Mouse (Mus musculus) liver, adult 2 months (tissue): ENCODE data around the gene Dpm3. TPM values are rescaled to one million over a fixed set of nuclear protein-coding genes. Genes with fewer than 3 reads are reported as not detected.

Experiments used
- DNase-seq: peaks from one replicate; pipeline ENCODE4 v3.0.0-alpha.2; 2011; ENCODE audit warnings: low read depth, low spot score; ENCODE audit errors: extremely low read depth
- H3K27ac ChIP-seq: fragments of 200-500 bp; replicated peaks from 2 replicates; pipeline ENCODE4 v1.5.1; 2012; ENCODE audit warnings: low read depth, mild to moderate bottlenecking, control low read depth, inconsistent platforms, low read length; ENCODE audit not compliant: insufficient read depth
- H3K27me3 ChIP-seq: fragments of 200-500 bp; 2 replicates; pipeline ENCODE4 v1.6.1; 2012; ENCODE audit warnings: mild to moderate bottlenecking, moderate library complexity, low read length, inconsistent platforms; ENCODE audit not compliant: control insufficient read depth, insufficient read depth
- H3K36me3 ChIP-seq: fragments of 200-500 bp; 2 replicates; pipeline ENCODE4 v1.6.1; 2012; ENCODE audit warnings: low read length, inconsistent platforms; ENCODE audit not compliant: control insufficient read depth, insufficient read depth
- H3K4me1 ChIP-seq: fragments of 200-500 bp; 2 replicates; pipeline ENCODE4 v1.6.1; 2011; ENCODE audit warnings: low read length; ENCODE audit not compliant: control insufficient read depth, insufficient read depth
- H3K4me3 ChIP-seq: fragments of 200-500 bp; 2 replicates; pipeline ENCODE4 v1.5.1; 2011; ENCODE audit warnings: low read depth, mild to moderate bottlenecking, control low read depth, low read length, moderate library complexity; ENCODE audit not compliant: insufficient read depth
- H3K79me2 ChIP-seq: fragments of 200-500 bp; 2 replicates; pipeline ENCODE4 v1.6.1; 2012; ENCODE audit warnings: inconsistent platforms, mild to moderate bottlenecking, low read length, moderate library complexity; ENCODE audit not compliant: control insufficient read depth, insufficient read depth
- H3K9ac ChIP-seq: fragments of 200-500 bp; 2 replicates; pipeline ENCODE4 v1.6.1; 2012; ENCODE audit warnings: low read depth, mild to moderate bottlenecking, control low read depth, inconsistent platforms, low read length
- CTCF ChIP-seq: fragments of 200-500 bp; IDR thresholded peaks from 2 replicates; pipeline ENCODE4 v1.5.1; 2011; ENCODE audit warnings: low read depth, low read length, control low read depth
- POLR2A ChIP-seq: fragments of 200-500 bp; IDR thresholded peaks from 2 replicates; pipeline ENCODE4 v1.6.1; 2011; ENCODE audit warnings: low read length, control low read depth; ENCODE audit not compliant: insufficient read depth; ENCODE audit errors: extremely low read depth
- WGBS: fragments of 180-500 bp; shearing (Covaris S2); methylation state at CpG from one replicate; pipeline ENCODE4 v1.1.7; 2018; 5-methylcytosine and 5-hydroxymethylcytosine counted together
- polyA plus RNA-seq: library from polyadenylated mRNA; depleted of rRNA; stranded (reverse); fragments of >200 nt; gene quantifications from 2 replicates; pipeline ENCODE4 v1.2.3, GENCODE M21; 2012; rRNA removed
- total RNA-seq: library from RNA; depleted of rRNA; stranded (reverse); fragments of >200 nt; gene quantifications from 2 replicates; pipeline ENCODE4 v1.2.3, GENCODE M21; 2014; rRNA removed

Gene Dpm3
- total and polyA plus RNA-seq, 2 experiments, result 102 to 245 TPM

DNA sequence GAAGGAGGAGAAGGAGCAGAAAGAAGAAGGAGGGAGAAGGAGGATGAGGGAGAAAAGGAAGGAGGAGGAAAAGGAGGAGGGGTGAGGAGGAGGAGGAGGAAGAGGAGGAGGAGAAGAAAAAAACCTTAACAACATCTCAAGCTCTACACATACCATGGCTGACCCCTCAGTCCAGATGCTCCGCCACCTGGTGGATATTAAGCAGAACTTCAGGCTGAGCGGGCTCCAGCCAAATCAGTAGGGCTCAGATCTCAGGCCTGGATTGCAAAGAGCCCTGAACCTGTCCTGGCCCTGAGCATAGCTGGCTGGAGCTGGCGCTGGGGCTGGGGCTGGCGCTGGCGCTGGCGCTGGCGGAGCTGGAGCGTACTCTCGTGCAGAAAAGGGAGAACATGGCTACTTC, 48.9 kb downstream of the Dpm3 start:
- Histone ChIP-seq H3K27me3 (no peaks in the 10 kb centered on the region), H3K4me1 (peaks cover 27% of the 10 kb centered on the region), H3K4me3 (no peak overlapping the region), H3K36me3 (no peaks in the 10 kb centered on the region), H3K9ac (0 out of 2 replicates have a peak overlapping the region, but pooled peaks have one; percentile 7), H3K79me2 (no peaks in the 10 kb centered on the region; the same call in 1 of the 2 replicates), H3K27ac (no peak overlapping the region)
- 4% methylated on average over 9 of the region's 9 CpGs for WGBS
- peak; percentile 82 for DNase-seq
- TF ChIP-seq CTCF (peak; percentile 91), POLR2A (no peak)

DNA sequence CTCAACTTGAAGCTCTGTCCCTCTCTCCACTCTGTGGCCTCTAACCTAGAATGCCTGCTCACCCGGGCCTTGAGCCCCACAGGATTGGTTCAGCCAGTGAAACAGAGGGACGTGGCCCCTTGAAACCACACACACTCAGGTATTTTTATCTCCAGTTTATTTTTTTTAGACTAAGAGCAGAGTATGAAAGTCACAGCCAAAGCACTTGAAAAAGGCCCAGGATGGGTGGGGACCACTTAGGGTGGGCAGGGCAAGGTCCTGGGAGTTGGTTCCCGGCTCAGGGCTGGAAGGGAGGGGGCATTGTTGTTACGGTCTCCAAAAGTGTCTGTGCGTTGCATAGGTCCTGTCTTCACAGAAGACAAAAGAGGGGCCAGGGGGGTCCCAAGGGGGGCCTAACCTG, 55.2 kb downstream of the Dpm3 start:
- Histone ChIP-seq H3K36me3 (no peaks in the 10 kb centered on the region), H3K27ac (no peak overlapping the region), H3K4me1 (peaks cover 4% of the 10 kb centered on the region; the same call in 1 of the 2 replicates), H3K79me2 (no peaks in the 10 kb centered on the region), H3K27me3 (peaks cover 10% of the 10 kb centered on the region), H3K9ac (no peak overlapping the region), H3K4me3 (no peak overlapping the region)
- no peak for TF ChIP-seq POLR2A
- DNase-seq, result no peak
- WGBS, result 86% methylated on average over 5 of the region's 5 CpGs

- Histone ChIP-seq H3K36me3 (no peaks in the 10 kb centered on the region), H3K27ac (no peak overlapping the region), H3K4me3 (no peak overlapping the region), H3K9ac (no peak overlapping the region), H3K27me3 (peaks cover 15% of the 10 kb centered on the region), H3K4me1 (peaks cover 5% of the 10 kb centered on the region; the same call in 1 of the 2 replicates), H3K79me2 (no peaks in the 10 kb centered on the region)
- no peak for DNase-seq
- TF ChIP-seq CTCF (no peak), POLR2A (no peak)
- WGBS, result 67% methylated on average over 2 of the region's 2 CpGs
Measured at GRCm38 (mm10) chr3:89314791-89315190, 55.6 kb downstream of the Dpm3 start.

DNA sequence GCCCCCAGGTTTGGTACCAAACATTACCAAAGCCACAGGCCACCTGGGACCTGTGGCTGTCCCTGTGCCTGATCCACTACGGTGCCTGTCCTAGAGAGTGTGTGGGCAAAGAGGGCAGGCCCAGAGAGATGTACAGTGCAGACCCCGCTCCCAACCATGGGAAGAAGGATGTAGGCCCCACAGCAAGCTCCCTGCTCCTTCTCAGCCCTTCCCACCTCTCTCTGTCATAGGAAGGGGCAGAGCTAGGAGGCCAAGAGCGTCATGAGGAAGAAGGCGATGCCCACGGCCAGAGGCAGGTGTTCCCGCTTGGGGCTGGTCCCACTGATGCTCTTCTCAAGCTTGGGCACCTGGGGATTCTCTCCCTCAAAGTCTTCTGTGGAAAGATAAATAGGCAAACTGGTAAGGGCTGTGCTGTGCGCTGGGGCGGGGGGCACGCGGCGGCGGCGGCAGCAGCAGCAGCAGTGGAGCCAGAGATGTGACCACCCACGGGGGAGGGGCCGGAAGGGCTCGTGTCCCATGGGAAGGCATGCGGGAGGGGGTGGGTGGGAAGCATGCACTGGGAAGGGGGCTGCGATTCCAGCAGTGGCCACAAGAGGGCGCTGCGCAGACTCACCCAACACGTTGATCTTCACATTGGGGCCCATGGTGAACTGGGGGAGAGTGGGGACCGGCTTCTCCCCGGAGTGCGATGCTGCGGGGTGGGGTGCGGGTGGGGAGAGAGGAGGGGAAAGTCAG, 56.2 kb downstream of the Dpm3 start:
- Histone ChIP-seq H3K27ac (no peak overlapping the region), H3K9ac (no peak overlapping the region), H3K36me3 (no peaks in the 10 kb centered on the region), H3K79me2 (no peaks in the 10 kb centered on the region), H3K4me1 (peaks cover 5% of the 10 kb centered on the region; the same call in 1 of the 2 replicates), H3K4me3 (no peak overlapping the region), H3K27me3 (peaks cover 18% of the 10 kb centered on the region)
- no peak for TF ChIP-seq POLR2A
- TF ChIP-seq CTCF, result peak; percentile 91
- DNase-seq, result no peak
- WGBS, result 11% methylated on average over 26 of the region's 26 CpGs

GRCm38 (mm10) chr3:89315930-89316831, 57.0 kb downstream of the Dpm3 start:
- no peaks in the 10 kb centered on the region for H3K79me2 ChIP-seq
- H3K4me1 ChIP-seq, result peaks cover 7% of the 10 kb centered on the region; the same call in 1 of the 2 replicates
- no peak overlapping the region for H3K27ac ChIP-seq
- peaks cover 26% of the 10 kb centered on the region for H3K27me3 ChIP-seq
- no peak overlapping the region for H3K9ac ChIP-seq
- DNase-seq, result no peak
- 13% methylated on average over 40 of the region's 40 CpGs for WGBS
- H3K4me3 ChIP-seq, result no peak overlapping the region
- no peaks in the 10 kb centered on the region for H3K36me3 ChIP-seq
- peak; percentile 10; the same call in 1 of the 2 replicates for TF ChIP-seq CTCF
- no peak for TF ChIP-seq POLR2A

Other genes starting within 250 kb of the Dpm3 start
- gene Rusc1, start 166.0 kb upstream of the Dpm3 start, total RNA-seq, result 4.0 and 4.8 TPM in 2 replicates
- gene Rusc1, start 166.0 kb upstream of the Dpm3 start, polyA plus RNA-seq, result 14.0 and 18.3 TPM in 2 replicates
- not detected in 2 replicates for gene Gm43738, start 158.3 kb upstream of the Dpm3 start, total RNA-seq
- gene Gm43738, start 158.3 kb upstream of the Dpm3 start, polyA plus RNA-seq, result 0.05 TPM in 1 of 2 replicates, not detected in the other
- 467 and 510 TPM in 2 replicates for gene Fdps, start 157.4 kb upstream of the Dpm3 start, total RNA-seq
- 388 and 397 TPM in 2 replicates for gene Fdps, start 157.4 kb upstream of the Dpm3 start, polyA plus RNA-seq
- 69.7 and 91.1 TPM in 2 replicates for gene Pklr, start 123.2 kb upstream of the Dpm3 start, total RNA-seq
- 387 and 512 TPM in 2 replicates for gene Pklr, start 123.2 kb upstream of the Dpm3 start, polyA plus RNA-seq
- gene Hcn3, start 99.2 kb upstream of the Dpm3 start, total RNA-seq, result 0.09 and 0.20 TPM in 2 replicates
- 0.19 and 0.44 TPM in 2 replicates for gene Hcn3, start 99.2 kb upstream of the Dpm3 start, polyA plus RNA-seq
- gene Clk2, start 94.6 kb upstream of the Dpm3 start, total RNA-seq, result 7.4 and 9.3 TPM in 2 replicates
- gene Clk2, start 94.6 kb upstream of the Dpm3 start, polyA plus RNA-seq, result 14.6 and 23.9 TPM in 2 replicates
- 9.1 and 15.6 TPM in 2 replicates for gene Scamp3, start 81.9 kb upstream of the Dpm3 start, total RNA-seq
- gene Scamp3, start 81.9 kb upstream of the Dpm3 start, polyA plus RNA-seq, result 105 and 120 TPM in 2 replicates
- 0.09 and 0.54 TPM in 2 replicates for gene Fam189b, start 76.2 kb upstream of the Dpm3 start, total RNA-seq
- gene Fam189b, start 76.2 kb upstream of the Dpm3 start, polyA plus RNA-seq, result 1.8 and 4.1 TPM in 2 replicates
- 24.1 and 32.7 TPM in 2 replicates for gene Gba, start 56.4 kb upstream of the Dpm3 start, total RNA-seq
- gene Gba, start 56.4 kb upstream of the Dpm3 start, polyA plus RNA-seq, result 33.2 and 36.6 TPM in 2 replicates
- gene Thbs3, start 44.2 kb upstream of the Dpm3 start, total RNA-seq, result 0.92 and 1.4 TPM in 2 replicates
- gene Thbs3, start 44.2 kb upstream of the Dpm3 start, polyA plus RNA-seq, result 0.85 and 1.2 TPM in 2 replicates
- 105 and 122 TPM in 2 replicates for gene Mtx1, start 32.3 kb upstream of the Dpm3 start, total RNA-seq
- 167 and 187 TPM in 2 replicates for gene Mtx1, start 32.3 kb upstream of the Dpm3 start, polyA plus RNA-seq
- gene Muc1, start 30.3 kb upstream of the Dpm3 start, total RNA-seq, result 0.60 and 1.7 TPM in 2 replicates
- 1.3 and 1.7 TPM in 2 replicates for gene Muc1, start 30.3 kb upstream of the Dpm3 start, polyA plus RNA-seq
- 45.1 and 60.3 TPM in 2 replicates for gene Krtcap2, start 13.4 kb upstream of the Dpm3 start, total RNA-seq
- 157 and 197 TPM in 2 replicates for gene Krtcap2, start 13.4 kb upstream of the Dpm3 start, polyA plus RNA-seq
- gene Trim46, start 13.0 kb upstream of the Dpm3 start, total RNA-seq, result 0.07 and 0.18 TPM in 2 replicates
- gene Trim46, start 13.0 kb upstream of the Dpm3 start, polyA plus RNA-seq, result 0.16 and 0.25 TPM in 2 replicates
- 6.4 and 7.0 TPM in 2 replicates for gene Slc50a1, start 11.2 kb downstream of the Dpm3 start, total RNA-seq
- 36.3 and 41.2 TPM in 2 replicates for gene Slc50a1, start 11.2 kb downstream of the Dpm3 start, polyA plus RNA-seq
- gene Efna1, start 21.8 kb downstream of the Dpm3 start, total RNA-seq, result 22.1 and 35.2 TPM in 2 replicates
- gene Efna1, start 21.8 kb downstream of the Dpm3 start, polyA plus RNA-seq, result 73.1 and 73.4 TPM in 2 replicates
- not detected in 2 replicates for gene Efna3, start 63.6 kb downstream of the Dpm3 start, total RNA-seq
- gene Efna3, start 63.6 kb downstream of the Dpm3 start, polyA plus RNA-seq, result not detected in 2 replicates
- not detected in 2 replicates for gene Efna4, start 78.7 kb downstream of the Dpm3 start, total RNA-seq
- 0.06 and 0.27 TPM in 2 replicates for gene Efna4, start 78.7 kb downstream of the Dpm3 start, polyA plus RNA-seq
- 1.4 and 2.6 TPM in 2 replicates for gene Adam15, start 90.6 kb downstream of the Dpm3 start, total RNA-seq
- gene Adam15, start 90.6 kb downstream of the Dpm3 start, polyA plus RNA-seq, result 4.7 and 5.4 TPM in 2 replicates
- gene Dcst2, start 102.6 kb downstream of the Dpm3 start, total RNA-seq, result not detected in 2 replicates
- gene Dcst2, start 102.6 kb downstream of the Dpm3 start, polyA plus RNA-seq, result 0.05 TPM in 1 of 2 replicates, not detected in the other
- gene Dcst1, start 105.9 kb downstream of the Dpm3 start, total RNA-seq, result not detected in 2 replicates
- gene Dcst1, start 105.9 kb downstream of the Dpm3 start, polyA plus RNA-seq, result 0.04 TPM in 1 of 2 replicates, not detected in the other
- 28.9 and 31.9 TPM in 2 replicates for gene Zbtb7b, start 135.4 kb downstream of the Dpm3 start, total RNA-seq
- gene Zbtb7b, start 135.4 kb downstream of the Dpm3 start, polyA plus RNA-seq, result 85.0 and 87.2 TPM in 2 replicates
- not detected in 2 replicates for gene Lenep, start 143.4 kb downstream of the Dpm3 start, total RNA-seq
- not detected in 2 replicates for gene Lenep, start 143.4 kb downstream of the Dpm3 start, polyA plus RNA-seq
- gene Flad1, start 152.5 kb downstream of the Dpm3 start, total RNA-seq, result 29.0 and 33.0 TPM in 2 replicates
- gene Flad1, start 152.5 kb downstream of the Dpm3 start, polyA plus RNA-seq, result 62.6 and 67.3 TPM in 2 replicates
- 3.0 and 6.0 TPM in 2 replicates for gene Cks1b, start 159.0 kb downstream of the Dpm3 start, total RNA-seq
- gene Cks1b, start 159.0 kb downstream of the Dpm3 start, polyA plus RNA-seq, result 7.9 and 11.0 TPM in 2 replicates
- 37.7 and 42.0 TPM in 2 replicates for gene Shc1, start 159.1 kb downstream of the Dpm3 start, total RNA-seq
- gene Shc1, start 159.1 kb downstream of the Dpm3 start, polyA plus RNA-seq, result 56.8 and 57.4 TPM in 2 replicates
- gene Pygo2, start 170.9 kb downstream of the Dpm3 start, total RNA-seq, result 4.4 and 9.9 TPM in 2 replicates
- gene Pygo2, start 170.9 kb downstream of the Dpm3 start, polyA plus RNA-seq, result 26.5 and 29.0 TPM in 2 replicates
- 5.7 and 5.9 TPM in 2 replicates for gene Pbxip1, start 177.3 kb downstream of the Dpm3 start, total RNA-seq
- 6.6 and 9.1 TPM in 2 replicates for gene Pbxip1, start 177.3 kb downstream of the Dpm3 start, polyA plus RNA-seq
- gene Pmvk, start 195.2 kb downstream of the Dpm3 start, total RNA-seq, result 79.5 and 112 TPM in 2 replicates
- gene Pmvk, start 195.2 kb downstream of the Dpm3 start, polyA plus RNA-seq, result 82.1 and 108 TPM in 2 replicates